Mouse (Mus musculus): ENCODE data around the gene Efna2.

Gene Efna2

GRCm38 (mm10) chr10:80168038-80168661 lies 11.1 kb upstream of the Efna2 start:
- no peak for DNase-seq (ENCODE audit: low spot score)

GRCm38 (mm10) chr10:80169070-80169469 lies 10.2 kb upstream of the Efna2 start:
- no peak for DNase-seq (ENCODE audit: low spot score)

- no peak for DNase-seq (ENCODE audit: low spot score)
These were observed 9.6 kb upstream of the Efna2 start for GRCm38 (mm10) chr10:80169651-80170050.

- no peak for DNase-seq (ENCODE audit: low spot score)
These were observed 9.2 kb upstream of the Efna2 start for GRCm38 (mm10) chr10:80170052-80170451.

GRCm38 (mm10) chr10:80170601-80171021 lies 8.7 kb upstream of the Efna2 start:
- DNase-seq (ENCODE audit: low spot score): no peak

GRCm38 (mm10) chr10:80171252-80171651 lies 8.0 kb upstream of the Efna2 start:
- DNase-seq (ENCODE audit: low spot score): no peak

GRCm38 (mm10) chr10:80171760-80172526 lies 7.3 kb upstream of the Efna2 start:
- DNase-seq (ENCODE audit: low spot score): no peak

- DNase-seq (ENCODE audit: low spot score): peak; percentile 89
These were observed 6.6 kb upstream of the Efna2 start, which contains the start of gene 1600002K03Rik for GRCm38 (mm10) chr10:80172527-80173292. Gene 1600002K03Rik (plus strand): TSS chr10:80172944.

- DNase-seq (ENCODE audit: low spot score): no peak
These were observed 5.9 kb upstream of the Efna2 start for GRCm38 (mm10) chr10:80173358-80173757.

- DNase-seq (ENCODE audit: low spot score): no peak
These were observed 5.2 kb upstream of the Efna2 start for GRCm38 (mm10) chr10:80173955-80174640.

GRCm38 (mm10) chr10:80174705-80175104 lies 4.6 kb upstream of the Efna2 start:
- DNase-seq (ENCODE audit: low spot score): no peak

- DNase-seq (ENCODE audit: low spot score): no peak
These were observed 3.6 kb upstream of the Efna2 start for GRCm38 (mm10) chr10:80175536-80176269.

GRCm38 (mm10) chr10:80176270-80176834 lies 2.9 kb upstream of the Efna2 start:
- no peak for DNase-seq (ENCODE audit: low spot score)

GRCm38 (mm10) chr10:80177441-80178279 lies 1.6 kb upstream of the Efna2 start:
- no peak for DNase-seq (ENCODE audit: low spot score)

GRCm38 (mm10) chr10:80180288-80180687 lies 1.0 kb downstream of the Efna2 start:
- no peak for DNase-seq (ENCODE audit: low spot score)

GRCm38 (mm10) chr10:80180823-80181222 lies 1.5 kb downstream of the Efna2 start:
- DNase-seq (ENCODE audit: low spot score): no peak

GRCm38 (mm10) chr10:80182547-80182946 lies 3.3 kb downstream of the Efna2 start:
- no peak for DNase-seq (ENCODE audit: low spot score)

- DNase-seq (ENCODE audit: low spot score): no peak
These were observed 7.4 kb downstream of the Efna2 start for GRCm38 (mm10) chr10:80186649-80187048.

GRCm38 (mm10) chr10:80187739-80188138 lies 8.5 kb downstream of the Efna2 start:
- DNase-seq (ENCODE audit: low spot score): no peak

- no peak for DNase-seq (ENCODE audit: low spot score)
These were observed 9.3 kb downstream of the Efna2 start for GRCm38 (mm10) chr10:80188453-80189024.
